Mouse (Mus musculus): ENCODE results near the gene Cbwd1. TPM values are rescaled to one million over a fixed set of nuclear protein-coding genes. Genes with fewer than 3 reads are reported as not detected.

Cbwd1 gene
- polyA plus RNA-seq, 1 experiment: 45.4 TPM

DNA sequence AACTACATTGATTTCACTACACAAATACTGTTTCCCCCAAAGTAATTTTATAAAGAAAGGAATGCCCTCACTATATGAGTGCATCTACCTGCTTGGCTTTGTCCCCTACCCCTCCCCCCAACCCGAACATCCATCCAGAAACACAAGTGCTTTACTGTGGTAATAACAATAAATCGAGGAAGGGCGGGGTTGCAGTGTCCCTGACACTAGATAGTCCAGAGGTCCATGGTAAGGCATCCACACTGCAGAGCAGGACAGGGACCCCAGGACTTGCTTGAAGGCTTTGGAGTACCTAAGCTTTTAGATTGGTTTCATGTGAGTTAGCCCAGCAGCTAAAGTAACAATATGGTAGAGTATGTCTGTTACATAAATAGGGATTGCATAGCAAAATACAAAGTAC lies 59.7 kb downstream of the Cbwd1 start:
- Histone ChIP-seq H3K27me3 (ENCODE audit: control insufficient read depth, insufficient read depth, low read length, poor library complexity, severe bottlenecking) (peaks cover 16% of the 10 kb centered on the region), H3K9me3 (replicated peaks; ENCODE audit: control insufficient read depth, insufficient read depth, low read length, poor library complexity, severe bottlenecking) (no peaks in the 10 kb centered on the region), H3K4me1 (ENCODE audit: control insufficient read depth, insufficient read depth, low read length) (no peaks in the 10 kb centered on the region), H3K27ac (ENCODE audit: insufficient read depth, low read length) (no peak overlapping the region), H3K36me3 (ENCODE audit: control insufficient read depth, insufficient read depth, low read length, poor library complexity, severe bottlenecking) (no peaks in the 10 kb centered on the region), H3K9ac (ENCODE audit: low read depth, poor library complexity, severe bottlenecking) (no peak overlapping the region), H3K4me3 (ENCODE audit: low read depth, low read length) (no peak overlapping the region)
- no peak for TF ChIP-seq EP300 (IDR thresholded peaks at IDR 0.05; ENCODE audit: insufficient read depth, low read depth, low read length)

DNA sequence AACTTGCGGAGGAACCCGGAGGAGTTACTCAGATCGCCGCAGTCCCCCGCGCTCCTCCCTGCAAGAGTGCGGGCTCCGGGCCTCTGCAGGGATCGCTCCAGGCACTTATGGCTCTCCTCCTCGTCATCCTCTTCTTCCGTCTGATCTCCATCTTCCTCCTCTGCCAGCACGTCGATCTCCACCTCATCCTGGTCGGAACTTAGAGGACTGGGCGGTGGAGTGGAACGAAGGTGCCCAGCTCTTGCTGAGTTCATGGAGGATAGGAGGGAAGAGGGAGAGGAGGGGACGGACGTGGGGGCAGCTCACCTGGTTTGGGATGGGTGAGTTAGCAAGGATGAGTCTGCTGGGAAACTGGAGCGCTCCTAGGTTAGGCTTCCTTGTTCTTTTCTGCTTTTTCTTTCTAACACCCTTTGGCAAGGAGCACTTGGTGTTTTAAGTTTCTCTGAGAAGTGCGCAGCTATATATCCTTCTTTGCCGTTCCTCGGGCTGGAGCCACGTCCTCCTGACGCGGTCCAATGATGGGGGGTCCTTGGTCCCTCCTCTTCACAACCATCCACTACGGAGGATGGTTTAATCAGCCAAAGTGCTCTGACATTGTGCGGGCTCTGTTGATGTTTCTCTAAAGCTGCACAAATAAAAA lies 60.7 kb downstream of the Cbwd1 start, which contains the start of gene Foxd4:
Gene Foxd4 (minus strand): TSS at position 617 of the 640 bp plus-strand sequence.
- peaks cover 17% of the 10 kb centered on the region for H3K27me3 ChIP-seq (ENCODE audit: control insufficient read depth, insufficient read depth, low read length, poor library complexity, severe bottlenecking)
- no peaks in the 10 kb centered on the region for H3K4me1 ChIP-seq (ENCODE audit: control insufficient read depth, insufficient read depth, low read length)
- peak within 1 kb of the TSS; percentile 50 for H3K4me3 ChIP-seq (ENCODE audit: low read depth, low read length)
- no peaks in the 10 kb centered on the region for H3K9me3 ChIP-seq (replicated peaks; ENCODE audit: control insufficient read depth, insufficient read depth, low read length, poor library complexity, severe bottlenecking)
- H3K36me3 ChIP-seq (ENCODE audit: control insufficient read depth, insufficient read depth, low read length, poor library complexity, severe bottlenecking): no peaks in the 10 kb centered on the region
- H3K9ac ChIP-seq (ENCODE audit: low read depth, poor library complexity, severe bottlenecking): no peak within 1 kb of the TSS
- no peak within 1 kb of the TSS for H3K27ac ChIP-seq (ENCODE audit: insufficient read depth, low read length)
- TF ChIP-seq CTCF (IDR thresholded peaks at IDR 0.05; ENCODE audit: low read depth, low read length): no peak
- TF ChIP-seq POLR2A (IDR thresholded peaks at IDR 0.05; ENCODE audit: insufficient read depth, low read length): no peak
- no peak for TF ChIP-seq EP300 (IDR thresholded peaks at IDR 0.05; ENCODE audit: insufficient read depth, low read depth, low read length)

GRCm38 (mm10) chr19:24899578-24900544 lies 61.5 kb downstream of the Cbwd1 start:
- Histone ChIP-seq H3K27me3 (ENCODE audit: control insufficient read depth, insufficient read depth, low read length, poor library complexity, severe bottlenecking) (peaks cover 17% of the 10 kb centered on the region), H3K9me3 (replicated peaks; ENCODE audit: control insufficient read depth, insufficient read depth, low read length, poor library complexity, severe bottlenecking) (no peaks in the 10 kb centered on the region), H3K9ac (ENCODE audit: low read depth, poor library complexity, severe bottlenecking) (no peak overlapping the region), H3K4me3 (ENCODE audit: low read depth, low read length) (peak overlapping the region; percentile 50), H3K4me1 (ENCODE audit: control insufficient read depth, insufficient read depth, low read length) (no peaks in the 10 kb centered on the region), H3K36me3 (ENCODE audit: control insufficient read depth, insufficient read depth, low read length, poor library complexity, severe bottlenecking) (no peaks in the 10 kb centered on the region), H3K27ac (ENCODE audit: insufficient read depth, low read length) (no peak overlapping the region)
- TF ChIP-seq CTCF (IDR thresholded peaks at IDR 0.05; ENCODE audit: low read depth, low read length) (no peak), POLR2A (IDR thresholded peaks at IDR 0.05; ENCODE audit: insufficient read depth, low read length) (no peak), EP300 (IDR thresholded peaks at IDR 0.05; ENCODE audit: insufficient read depth, low read depth, low read length) (no peak)

- Histone ChIP-seq H3K4me3 (ENCODE audit: low read depth, low read length) (peak overlapping the region; percentile 50), H3K4me1 (ENCODE audit: control insufficient read depth, insufficient read depth, low read length) (no peaks in the 10 kb centered on the region), H3K27me3 (ENCODE audit: control insufficient read depth, insufficient read depth, low read length, poor library complexity, severe bottlenecking) (peaks cover 17% of the 10 kb centered on the region), H3K27ac (ENCODE audit: insufficient read depth, low read length) (no peak overlapping the region), H3K9ac (ENCODE audit: low read depth, poor library complexity, severe bottlenecking) (no peak overlapping the region), H3K9me3 (replicated peaks; ENCODE audit: control insufficient read depth, insufficient read depth, low read length, poor library complexity, severe bottlenecking) (no peaks in the 10 kb centered on the region), H3K36me3 (ENCODE audit: control insufficient read depth, insufficient read depth, low read length, poor library complexity, severe bottlenecking) (no peaks in the 10 kb centered on the region)
- TF ChIP-seq EP300 (IDR thresholded peaks at IDR 0.05; ENCODE audit: insufficient read depth, low read depth, low read length) (no peak), CTCF (IDR thresholded peaks at IDR 0.05; ENCODE audit: low read depth, low read length) (no peak), POLR2A (IDR thresholded peaks at IDR 0.05; ENCODE audit: insufficient read depth, low read length) (no peak)
Observed at GRCm38 (mm10) chr19:24898737-24899577, 62.5 kb downstream of the Cbwd1 start.

DNA sequence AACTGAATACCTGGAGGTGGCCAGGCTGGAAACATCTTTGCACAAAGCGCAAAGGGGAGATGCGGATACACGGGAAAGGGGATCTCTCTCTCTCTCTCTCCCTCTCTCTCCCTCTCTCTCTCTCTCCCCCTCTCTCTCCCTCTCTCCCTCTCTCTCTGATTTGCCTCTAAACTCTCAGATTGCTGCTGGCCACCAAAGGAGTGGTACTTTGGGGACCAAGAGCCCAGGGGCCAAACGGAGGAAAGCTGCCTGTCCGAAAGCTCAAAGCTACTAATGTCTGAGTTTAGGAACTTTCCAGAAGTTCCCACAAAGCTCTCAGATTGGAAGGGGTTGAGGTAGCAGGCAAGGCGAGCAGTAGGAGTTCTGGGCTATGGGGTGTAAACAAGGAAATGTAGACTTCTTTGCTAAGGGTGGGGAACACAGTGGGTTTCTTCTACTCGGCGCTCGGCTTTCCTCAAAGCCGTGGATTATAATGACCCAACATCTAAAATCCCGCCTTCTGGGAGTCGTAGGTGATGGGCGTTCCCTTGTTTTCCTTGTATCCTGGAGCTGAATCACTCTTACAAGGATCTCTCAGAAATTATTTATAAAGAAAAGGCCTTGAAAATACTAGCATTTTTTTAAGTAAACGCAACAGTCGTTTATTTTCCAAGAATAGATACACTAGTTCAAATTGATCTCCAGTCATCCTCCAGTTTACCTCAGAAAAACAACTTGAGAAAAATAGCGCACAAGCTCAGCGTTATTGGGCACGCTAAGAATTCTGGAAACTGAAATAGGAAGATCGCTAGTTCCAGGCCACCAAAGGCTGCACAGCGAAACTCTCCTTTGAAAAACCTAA lies 63.3 kb downstream of the Cbwd1 start:
- no peaks in the 10 kb centered on the region for H3K9me3 ChIP-seq (replicated peaks; ENCODE audit: control insufficient read depth, insufficient read depth, low read length, poor library complexity, severe bottlenecking)
- H3K4me3 ChIP-seq (ENCODE audit: low read depth, low read length): peak overlapping the region; percentile 17
- H3K27ac ChIP-seq (ENCODE audit: insufficient read depth, low read length): no peak overlapping the region
- H3K4me1 ChIP-seq (ENCODE audit: control insufficient read depth, insufficient read depth, low read length): no peaks in the 10 kb centered on the region
- no peak overlapping the region for H3K9ac ChIP-seq (ENCODE audit: low read depth, poor library complexity, severe bottlenecking)
- no peaks in the 10 kb centered on the region for H3K36me3 ChIP-seq (ENCODE audit: control insufficient read depth, insufficient read depth, low read length, poor library complexity, severe bottlenecking)
- peaks cover 17% of the 10 kb centered on the region for H3K27me3 ChIP-seq (ENCODE audit: control insufficient read depth, insufficient read depth, low read length, poor library complexity, severe bottlenecking)
- TF ChIP-seq EP300 (IDR thresholded peaks at IDR 0.05; ENCODE audit: insufficient read depth, low read depth, low read length) (no peak), CTCF (IDR thresholded peaks at IDR 0.05; ENCODE audit: low read depth, low read length) (no peak), POLR2A (IDR thresholded peaks at IDR 0.05; ENCODE audit: insufficient read depth, low read length) (no peak)

Measured in ES-Bruce4 (cell line).